ENCODE assay signal across 12 mouse cellular contexts in genomic region chr7:100732341-100733050, GRCm38 (mm10). TPM values are rescaled to one million over a fixed set of nuclear protein-coding genes. Genes with fewer than 3 reads are reported as not detected.
A peak's percentile ranks its signal among the peaks of the same experiment; 100 is the strongest.
DNase-seq lines count a peak whose midpoint lies in the region; ATAC-seq and TF ChIP-seq lines count a peak whose summit lies in the region.
"Had no signal": no experiment of that assay in that cellular context is flagged by ENCODE, and none has a peak within 500 bp of the region (broad histone marks: within the 10 kb centered on the region; RNA-seq: fewer than 3 reads in every experiment).

No protein-coding gene starts in this region.

- peaks cover 12% of the 10 kb centered on the region for H3K4me1 ChIP-seq in intestine, embryonic 15.5 days (replicated peaks)

- 42% methylated on average over 6 of the region's 6 CpGs for WGBS in intestine, embryonic 15.5 days

- H3K9ac ChIP-seq in intestine, embryonic 15.5 days, result no peak overlapping the region
- H3K9ac ChIP-seq: embryonic facial prominence, embryonic 15.5 days; liver, embryonic 15.5 days had no signal

- H3K27ac ChIP-seq in layer of hippocampus, adult 2 months, result peak overlapping the region; percentile 55
- no peak overlapping the region for H3K27ac ChIP-seq in intestine, embryonic 15.5 days
- no peak overlapping the region for H3K27ac ChIP-seq in left cerebral cortex, adult 2 months
- H3K27ac ChIP-seq: embryonic facial prominence, embryonic 15.5 days; liver, embryonic 15.5 days had no signal

- no peak overlapping the region; the same call in 1 of the 2 replicates for H3K4me2 ChIP-seq in intestine, embryonic 15.5 days (replicated peaks)
- H3K4me2 ChIP-seq: embryonic facial prominence, embryonic 15.5 days had no signal

- no peaks in the 10 kb centered on the region for H3K36me3 ChIP-seq in intestine, embryonic 15.5 days
- H3K36me3 ChIP-seq: embryonic facial prominence, embryonic 15.5 days; liver, embryonic 15.5 days had no signal

- H3K4me3 ChIP-seq in layer of hippocampus, adult 2 months, result no peak overlapping the region
- H3K4me3 ChIP-seq in intestine, embryonic 15.5 days (replicated peaks), result no peak overlapping the region
- no peak overlapping the region for H3K4me3 ChIP-seq in left cerebral cortex, adult 2 months
- H3K4me3 ChIP-seq: embryonic facial prominence, embryonic 15.5 days; liver, embryonic 15.5 days had no signal

- no peaks in the 10 kb centered on the region for H3K9me3 ChIP-seq in intestine, embryonic 15.5 days
- H3K9me3 ChIP-seq: embryonic facial prominence, embryonic 15.5 days; liver, embryonic 15.5 days had no signal

- no peak for DNase-seq in layer of hippocampus, adult 2 months (ENCODE audit: low spot score in 2 of 2)
- DNase-seq in layer of hippocampus, adult 9-11 months, result no peak
- DNase-seq in brain, adult 2 months (ENCODE audit: low read depth, low spot score), result peak; percentile 42
- no peak for DNase-seq in frontal cortex, postnatal 10 days (ENCODE audit: low spot score in 2 of 2)
- DNase-seq in left cerebral cortex, adult 2 months (ENCODE audit: extremely low spot score in 1 of 2, low spot score in 2 of 2), result no peak
- DNase-seq: right cerebral cortex, postnatal 25 days had no signal

- no peak for TF ChIP-seq CTCF in layer of hippocampus, adult 2 months (conservative IDR thresholded peaks at IDR 0.05)
- TF ChIP-seq CTCF in left cerebral cortex, adult 2 months (IDR thresholded peaks at IDR 0.05), result no peak

- peak; percentile 77 for ATAC-seq in CD4-positive, CD25-positive, alpha-beta regulatory T cell, adult 4 months
- ATAC-seq in inflammation-experienced regulatory T-cells, adult 6 months, result peak; percentile 80
- ATAC-seq in intestine, embryonic 15.5 days, result no peak
- ATAC-seq: intestine, postnatal 0 days had no signal

- intact Hi-C loops in left cerebral cortex, adult 2 months (cut with DNase I), result no loop called here

- H3K27me3 ChIP-seq in intestine, embryonic 15.5 days (replicated peaks), result no peaks in the 10 kb centered on the region
- H3K27me3 ChIP-seq: embryonic facial prominence, embryonic 15.5 days; liver, embryonic 15.5 days had no signal

RNA-seq across cellular contexts. Expression of gene Fam168a, which starts 26.1 kb away (rescaled TPM):
- 100 to 1,000 TPM; 220 to 229 TPM for total RNA-seq in layer of hippocampus, adult 2 months (2021)
- 10 to 100 TPM; 21.6 to 32.8 TPM for polyA plus RNA-seq in CD4-positive, CD25-positive, alpha-beta regulatory T cell, adult 4 months (2017; shearing (Covaris generic))
- polyA plus RNA-seq in inflammation-experienced regulatory T-cells, adult 6 months (2017; shearing (Covaris generic)), result 10 to 100 TPM; 13.4 to 35.3 (median 26.6) TPM
- 25.1 and 26.9 TPM in 2 replicates for polyA plus RNA-seq in intestine, embryonic 15.5 days (2015; fragmentation: Nextera tagmentation; extraction: Ambion mirVana)
- 100 to 1,000 TPM; 215 to 220 TPM for total RNA-seq in left cerebral cortex, adult 2 months (2021)
